8 mouse cellular contexts compared by ENCODE assay signal in the genomic region with DNA sequence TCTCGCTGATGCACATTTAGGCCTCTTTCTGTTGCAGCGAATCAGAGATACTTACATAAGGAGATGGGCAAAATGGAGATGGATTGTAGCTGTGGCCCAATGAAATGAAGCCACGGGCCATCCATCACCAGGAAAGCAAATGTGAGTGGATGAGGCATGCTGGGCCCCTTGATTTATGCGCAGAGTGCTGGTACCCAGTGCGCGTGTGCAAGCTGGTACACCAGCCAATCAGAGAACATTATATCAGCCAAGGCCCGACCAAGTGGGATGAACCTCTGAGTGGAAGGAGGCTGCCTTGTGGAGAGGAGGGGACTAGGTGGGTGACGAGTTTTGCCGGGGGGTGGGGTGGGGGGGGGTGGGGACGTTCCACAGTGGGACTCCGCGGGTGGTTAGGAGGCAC. TPM values are rescaled to one million over a fixed set of nuclear protein-coding genes. Genes with fewer than 3 reads are reported as not detected.
A peak's percentile ranks its signal among the peaks of the same experiment; 100 is the strongest.
DNase-seq lines count a peak whose midpoint lies in the region; ATAC-seq lines count a peak whose summit lies in the region.
"Not testable (repeated sequence)": the region's sequence is repeated elsewhere in the genome, so short reads cannot be mapped to it uniquely, and the experiment has no call there.

A gene (plus strand): TSS at position 274 of the 400 bp plus-strand sequence.

- not testable (repeated sequence) for H3K27me3 ChIP-seq in forebrain, embryonic 16.5 days (replicated peaks; ENCODE audit: control insufficient read depth, insufficient read depth, low read length); hindbrain, embryonic 14.5 days (ENCODE audit: control insufficient read depth, insufficient read depth, low read length); neural tube, embryonic 12.5 days (replicated peaks)

- H3K9ac ChIP-seq in forebrain, embryonic 16.5 days (replicated peaks; ENCODE audit: low read depth, low read length); hindbrain, embryonic 14.5 days; neural tube, embryonic 12.5 days: not testable (repeated sequence)

- peak; percentile 89 for DNase-seq in MEL-GATA-1-ER (ENCODE audit: extremely low read depth, low read depth)
- DNase-seq in cerebellum, adult 9-10 months = peak; percentile 1
- not testable (repeated sequence) for DNase-seq in hindbrain, embryonic 14.5 days (ENCODE audit: low spot score)
- DNase-seq in kidney, postnatal 36 days = peak; percentile 0 to 31
- peak; percentile 7 for DNase-seq in lung, postnatal 14 days
- DNase-seq in thymus, postnatal 14 days = peak; percentile 27

- H3K4me1 ChIP-seq in forebrain, embryonic 16.5 days (replicated peaks; ENCODE audit: control insufficient read depth, insufficient read depth, low read length); hindbrain, embryonic 14.5 days (replicated peaks; ENCODE audit: control insufficient read depth, insufficient read depth, low read length); neural tube, embryonic 12.5 days: not testable (repeated sequence)

- 77% methylated on average over 9 of the region's 12 CpGs for WGBS in forebrain, embryonic 16.5 days
- WGBS in hindbrain, embryonic 14.5 days = 80% methylated on average over 6 of the region's 12 CpGs
- WGBS in neural tube, embryonic 12.5 days = 81% methylated on average over 12 of the region's 12 CpGs

- ATAC-seq in forebrain, embryonic 16.5 days = peak; percentile 54; the same call in 1 of the 2 replicates
- peak; percentile 77; the same call in 1 of the 2 replicates for ATAC-seq in hindbrain, embryonic 14.5 days (ENCODE audit: low FRiP score)
- 0 out of 2 replicates have a peak, but pooled peaks have one; percentile 33 for ATAC-seq in neural tube, embryonic 12.5 days (ENCODE audit: low FRiP score, low read depth)

- not testable (repeated sequence) for H3K27ac ChIP-seq in forebrain, embryonic 16.5 days (ENCODE audit: low read length); hindbrain, embryonic 14.5 days; neural tube, embryonic 12.5 days

- H3K4me2 ChIP-seq in forebrain, embryonic 16.5 days (ENCODE audit: low read length); hindbrain, embryonic 14.5 days (replicated peaks); neural tube, embryonic 12.5 days (replicated peaks): not testable (repeated sequence)

- not testable (repeated sequence) for H3K9me3 ChIP-seq in forebrain, embryonic 16.5 days (ENCODE audit: control insufficient read depth, low read length); hindbrain, embryonic 14.5 days (ENCODE audit: control insufficient read depth, low read length); neural tube, embryonic 12.5 days

- not testable (repeated sequence) for H3K36me3 ChIP-seq in forebrain, embryonic 16.5 days (ENCODE audit: control insufficient read depth, insufficient read depth); hindbrain, embryonic 14.5 days (replicated peaks; ENCODE audit: control insufficient read depth, insufficient read depth); neural tube, embryonic 12.5 days

- H3K4me3 ChIP-seq in forebrain, embryonic 16.5 days (replicated peaks; ENCODE audit: low read length); hindbrain, embryonic 14.5 days (replicated peaks; ENCODE audit: low read length); neural tube, embryonic 12.5 days: not testable (repeated sequence)

RNA-seq across cellular contexts. Expression of the gene that starts here (rescaled TPM):
- polyA plus RNA-seq in forebrain, embryonic 16.5 days (2015; fragmentation: Nextera tagmentation; extraction: Ambion mirVana) = 12.2 and 13.6 TPM in 2 replicates
- 21.1 and 42.4 TPM in 2 replicates for polyA plus RNA-seq in hindbrain, embryonic 14.5 days (2014; fragmentation: Nextera tagmentation; extraction: Ambion mirVana)
- polyA plus RNA-seq in neural tube, embryonic 12.5 days (2016; fragmentation: Nextera tagmentation; extraction: Ambion mirVana) = 18.7 and 21.4 TPM in 2 replicates
